Mouse (Mus musculus): ENCODE measurements around the gene Glra1. TPM values are rescaled to one million over a fixed set of nuclear protein-coding genes. Genes with fewer than 3 reads are reported as not detected.

Gene Glra1
- polyA plus RNA-seq, 1 experiment from 2014 or later: not detected

- WGBS: 91% methylated on average over 8 of the region's 8 CpGs
- Histone ChIP-seq H3K27ac (no peak overlapping the region), H3K27me3 (ENCODE audit: poor library complexity, severe bottlenecking) (no peaks in the 10 kb centered on the region), H3K9me3 (no peaks in the 10 kb centered on the region), H3K36me3 (replicated peaks) (peaks cover 68% of the 10 kb centered on the region), H3K4me3 (no peak overlapping the region), H3K4me1 (no peaks in the 10 kb centered on the region)
- DNase-seq (ENCODE audit: extremely low spot score, low spot score): no peak
These were observed 106.0 kb downstream of the Glra1 start for GRCm38 (mm10) chr11:55501955-55502531.

- Histone ChIP-seq H3K4me1 (no peaks in the 10 kb centered on the region), H3K36me3 (replicated peaks) (peaks cover 99% of the 10 kb centered on the region), H3K27me3 (ENCODE audit: poor library complexity, severe bottlenecking) (no peaks in the 10 kb centered on the region), H3K4me3 (no peak overlapping the region), H3K9me3 (no peaks in the 10 kb centered on the region), H3K27ac (no peak overlapping the region)
- WGBS: 75% methylated on average over 5 of the region's 5 CpGs
- DNase-seq (ENCODE audit: extremely low spot score, low spot score): no peak
These were observed 110.1 kb downstream of the Glra1 start for GRCm38 (mm10) chr11:55497885-55498284.

GRCm38 (mm10) chr11:55496158-55496557 lies 111.8 kb downstream of the Glra1 start:
- peaks cover 99% of the 10 kb centered on the region for H3K36me3 ChIP-seq (replicated peaks)

GRCm38 (mm10) chr11:55485443-55485842 lies 122.6 kb downstream of the Glra1 start:
- H3K27ac ChIP-seq: no peak overlapping the region
- H3K36me3 ChIP-seq (replicated peaks): peaks cover 96% of the 10 kb centered on the region
- no peak overlapping the region for H3K4me3 ChIP-seq
- WGBS: 93% methylated on average over 7 of the region's 7 CpGs
- no peaks in the 10 kb centered on the region for H3K27me3 ChIP-seq (ENCODE audit: poor library complexity, severe bottlenecking)
- H3K4me1 ChIP-seq: no peaks in the 10 kb centered on the region
- DNase-seq (ENCODE audit: extremely low spot score, low spot score): no peak
- H3K9me3 ChIP-seq: no peaks in the 10 kb centered on the region

More at GRCm38 (mm10) chr11:55496158-55496557, 111.8 kb downstream of the Glra1 start:
- H3K27ac ChIP-seq: no peak overlapping the region
- no peaks in the 10 kb centered on the region for H3K27me3 ChIP-seq (ENCODE audit: poor library complexity, severe bottlenecking)
- 93% methylated on average over 6 of the region's 6 CpGs for WGBS
- H3K4me3 ChIP-seq: no peak overlapping the region
- no peaks in the 10 kb centered on the region for H3K4me1 ChIP-seq
- no peaks in the 10 kb centered on the region for H3K9me3 ChIP-seq
- DNase-seq (ENCODE audit: extremely low spot score, low spot score): no peak

- peaks cover 71% of the 10 kb centered on the region for H3K36me3 ChIP-seq (replicated peaks)
- no peaks in the 10 kb centered on the region for H3K27me3 ChIP-seq (ENCODE audit: poor library complexity, severe bottlenecking)
- no peak overlapping the region for H3K27ac ChIP-seq
- H3K4me1 ChIP-seq: peaks cover 36% of the 10 kb centered on the region
- 0 out of 2 replicates have a peak overlapping the region, but pooled peaks have one; percentile 3 for H3K4me3 ChIP-seq
- H3K9me3 ChIP-seq: no peaks in the 10 kb centered on the region
- 95% methylated on average over 3 of the region's 3 CpGs for WGBS
- no peak for DNase-seq (ENCODE audit: extremely low spot score, low spot score)
These were observed 134.8 kb downstream of the Glra1 start for GRCm38 (mm10) chr11:55473219-55473618.

- peak overlapping the region; percentile 98 for H3K4me3 ChIP-seq
- DNase-seq (ENCODE audit: extremely low spot score, low spot score): no peak
- 96% methylated on average over 7 of the region's 7 CpGs for WGBS
- no peaks in the 10 kb centered on the region for H3K27me3 ChIP-seq (ENCODE audit: poor library complexity, severe bottlenecking)
- H3K4me1 ChIP-seq: peaks cover 40% of the 10 kb centered on the region
- H3K36me3 ChIP-seq (replicated peaks): peaks cover 55% of the 10 kb centered on the region
- H3K27ac ChIP-seq: no peak overlapping the region
- H3K9me3 ChIP-seq: no peaks in the 10 kb centered on the region
These were observed 136.5 kb downstream of the Glra1 start for GRCm38 (mm10) chr11:55471467-55471866.

GRCm38 (mm10) chr11:55470761-55471160 lies 137.2 kb downstream of the Glra1 start:
- H3K9me3 ChIP-seq: no peaks in the 10 kb centered on the region
- peaks cover 38% of the 10 kb centered on the region for H3K4me1 ChIP-seq
- no peak for DNase-seq (ENCODE audit: extremely low spot score, low spot score)
- WGBS: 74% methylated on average over 8 of the region's 8 CpGs
- H3K4me3 ChIP-seq: peak overlapping the region; percentile 98
- H3K27ac ChIP-seq: peak overlapping the region; percentile 98
- peaks cover 48% of the 10 kb centered on the region for H3K36me3 ChIP-seq (replicated peaks)
- H3K27me3 ChIP-seq (ENCODE audit: poor library complexity, severe bottlenecking): no peaks in the 10 kb centered on the region

GRCm38 (mm10) chr11:55469923-55470691 lies 137.9 kb downstream of the Glra1 start:
- H3K36me3 ChIP-seq (replicated peaks): peaks cover 44% of the 10 kb centered on the region
- H3K4me1 ChIP-seq: peaks cover 37% of the 10 kb centered on the region
- DNase-seq (ENCODE audit: extremely low spot score, low spot score): peak; percentile 47
- 1% methylated on average over 46 of the region's 46 CpGs for WGBS
- H3K4me3 ChIP-seq: peak overlapping the region; percentile 98
- H3K27me3 ChIP-seq (ENCODE audit: poor library complexity, severe bottlenecking): no peaks in the 10 kb centered on the region
- peak overlapping the region; percentile 98 for H3K27ac ChIP-seq
- H3K9me3 ChIP-seq: no peaks in the 10 kb centered on the region

GRCm38 (mm10) chr11:55469048-55469843 lies 138.8 kb downstream of the Glra1 start, which contains the start of gene G3bp1:
Gene G3bp1 (plus strand): TSS chr11:55469685.
- Histone ChIP-seq H3K36me3 (replicated peaks) (peaks cover 36% of the 10 kb centered on the region), H3K4me3 (peak within 1 kb of the TSS; percentile 98), H3K27me3 (ENCODE audit: poor library complexity, severe bottlenecking) (no peaks in the 10 kb centered on the region), H3K27ac (peak within 1 kb of the TSS; percentile 98), H3K9me3 (no peaks in the 10 kb centered on the region), H3K4me1 (peaks cover 37% of the 10 kb centered on the region)
- under 1% methylated on average over 57 of the region's 57 CpGs for WGBS
- peak; percentile 98 for DNase-seq (ENCODE audit: extremely low spot score, low spot score)

GRCm38 (mm10) chr11:55468611-55469047 lies 139.4 kb downstream of the Glra1 start:
- Histone ChIP-seq H3K9me3 (no peaks in the 10 kb centered on the region), H3K4me1 (peaks cover 34% of the 10 kb centered on the region), H3K4me3 (peak overlapping the region; percentile 98), H3K27ac (peak overlapping the region; percentile 98), H3K27me3 (ENCODE audit: poor library complexity, severe bottlenecking) (no peaks in the 10 kb centered on the region), H3K36me3 (replicated peaks) (peaks cover 30% of the 10 kb centered on the region)
- WGBS: 7% methylated on average over 17 of the region's 17 CpGs
- no peak for DNase-seq (ENCODE audit: extremely low spot score, low spot score)

- Histone ChIP-seq H3K27me3 (ENCODE audit: poor library complexity, severe bottlenecking) (no peaks in the 10 kb centered on the region), H3K9me3 (no peaks in the 10 kb centered on the region), H3K36me3 (replicated peaks) (peaks cover 23% of the 10 kb centered on the region), H3K4me1 (peaks cover 28% of the 10 kb centered on the region), H3K4me3 (peak overlapping the region; percentile 98), H3K27ac (peak overlapping the region; percentile 98)
- no peak for DNase-seq (ENCODE audit: extremely low spot score, low spot score)
- WGBS: 79% methylated on average over 10 of the region's 10 CpGs
These were observed 140.0 kb downstream of the Glra1 start for GRCm38 (mm10) chr11:55468012-55468411.

GRCm38 (mm10) chr11:55465177-55465576 lies 142.8 kb downstream of the Glra1 start:
- H3K4me3 ChIP-seq: no peak overlapping the region
- no peak overlapping the region for H3K27ac ChIP-seq
- DNase-seq (ENCODE audit: extremely low spot score, low spot score): no peak
- H3K27me3 ChIP-seq (ENCODE audit: poor library complexity, severe bottlenecking): no peaks in the 10 kb centered on the region
- peaks cover 25% of the 10 kb centered on the region for H3K4me1 ChIP-seq
- no peaks in the 10 kb centered on the region for H3K36me3 ChIP-seq (replicated peaks)
- H3K9me3 ChIP-seq: no peaks in the 10 kb centered on the region
- WGBS: 94% methylated on average over 3 of the region's 3 CpGs

All from forebrain, embryonic 10.5 days (tissue).